Mouse (Mus musculus) ES-Bruce4 (cell line): Measurements from ENCODE around the gene Ttyh1.

Experiments used
- CTCF ChIP-seq: IDR thresholded peaks from one replicate; pipeline ENCODE4 v1.8.1; 2011; ENCODE audit warnings: low read depth, low read length
- EP300 ChIP-seq: IDR thresholded peaks from 2 replicates; pipeline ENCODE4 v1.6.1; 2011; ENCODE audit warnings: low read depth, low read length; ENCODE audit not compliant: insufficient read depth
- POLR2A ChIP-seq: IDR thresholded peaks from one replicate; pipeline ENCODE4 v1.8.1; 2011; ENCODE audit warnings: low read length; ENCODE audit not compliant: insufficient read depth

GRCm38 (mm10) chr7:4164090-4164910 is 45.1 kb downstream of the Ttyh1 start, which contains the start of gene Cdc42ep5:
- TF ChIP-seq POLR2A, result no peak
- 0 out of 2 replicates have a peak, but pooled peaks have one; percentile 7 for TF ChIP-seq EP300
- TF ChIP-seq CTCF, result no peak
